17 mouse cellular contexts compared by ENCODE assay signal in genomic region chr12:105813957-105814356, GRCm38 (mm10). TPM values are rescaled to one million over a fixed set of nuclear protein-coding genes. Genes with fewer than 3 reads are reported as not detected.
A peak's percentile ranks its signal among the peaks of the same experiment; 100 is the strongest.
DNase-seq lines count a peak whose midpoint lies in the region.
"Had no signal": no experiment of that assay in that cellular context is flagged by ENCODE, and none has a peak within 500 bp of the region (broad histone marks: within the 10 kb centered on the region; RNA-seq: fewer than 3 reads in every experiment).

No protein-coding gene starts in this region.

- peak; percentile 19 for DNase-seq in ovary, adult 18-20 months (ENCODE audit: low spot score)
- no peak for DNase-seq in ovary, postnatal 10 days (ENCODE audit: low spot score)
- DNase-seq in adrenal gland, adult 2 months: peak; percentile 67
- DNase-seq in adrenal gland, postnatal 14 days: peak; percentile 55
- DNase-seq in left cerebral cortex, adult 18-20 months (ENCODE audit: low spot score in 2 of 2): no peak
- no peak for DNase-seq in gastrocnemius, adult 8-10 months (ENCODE audit: low spot score in 2 of 2)
- no peak for DNase-seq in cerebellum, postnatal 25 days
- DNase-seq: cerebellum, adult 11-12 months; cerebellum, adult 9-10 months; cerebellum, postnatal 14 days; forebrain, postnatal 0 days; gastrocnemius, postnatal 10 days; gastrocnemius, postnatal 36 days; heart, adult 2 months; heart, postnatal 36 days; kidney, adult 18-20 months; kidney, adult 9 months had no signal

RNA-seq across cellular contexts. Expression of gene Papola, which starts 29.5 kb away (rescaled TPM):
- total RNA-seq in adrenal gland, adult 2 months (2021): 100 to 1,000 TPM; 227 to 228 TPM
- 19.4 and 28.7 TPM in 2 replicates for polyA plus RNA-seq in adrenal gland, adult 2 months (2012; rRNA removed)
- total RNA-seq in adrenal gland, postnatal 14 days (2021): 188 and 189 TPM in 2 replicates
- 100 to 1,000 TPM; 146 to 157 TPM for total RNA-seq in left cerebral cortex, adult 18-20 months (2021)
- 10 to 100 TPM; 58.1 to 82.8 (median 62.0) TPM for total RNA-seq in gastrocnemius, adult 8-10 months (2022)

Comparison
In these comparisons a context has a peak if more than half of its experiments do, and no peak if none do; other contexts are left out.
1. DNase-seq: peak in ovary, adult 18-20 months (single experiment), adrenal gland, adult 2 months (single experiment) and adrenal gland, postnatal 14 days (single experiment); none in ovary, postnatal 10 days (single experiment), left cerebral cortex, adult 18-20 months (0 of 2), gastrocnemius, adult 8-10 months (0 of 2) and cerebellum, postnatal 25 days (0 of 2).